Mouse (Mus musculus): ENCODE measurements around the gene Pde4c. TPM values are rescaled to one million over a fixed set of nuclear protein-coding genes. Genes with fewer than 3 reads are reported as not detected.
A peak's percentile ranks its signal among the peaks of the same experiment; 100 is the strongest.

Pde4c gene
- total and polyA plus RNA-seq, 3 experiments, result 2.3 to 6.5 (median 4.7) TPM

GRCm38 (mm10) chr8:70697366-70698250 lies 25.9 kb upstream of the Pde4c start:
- peak overlapping the region; percentile 77 for H3K9ac ChIP-seq (ENCODE audit: insufficient read depth, low read depth)
- H3K36me3 ChIP-seq (replicated peaks in 1 of 2; ENCODE audit: control insufficient read depth in 1 of 2, insufficient read depth in 1 of 2, low read length in 1 of 2), result peaks cover 0 to 18% of the 10 kb centered on the region in 2 experiments
- peaks cover 20 to 57% of the 10 kb centered on the region in 2 experiments for H3K4me1 ChIP-seq (ENCODE audit: control insufficient read depth in 1 of 2, insufficient read depth in 2 of 2)
- H3K79me2 ChIP-seq (replicated peaks; ENCODE audit: control insufficient read depth, extremely low read depth, insufficient read depth, poor library complexity, severe bottlenecking), result peaks cover 23% of the 10 kb centered on the region
- peak; percentile 40 for DNase-seq (ENCODE audit: extremely low read depth)
- H3K4me3 ChIP-seq (replicated peaks in 1 of 3; ENCODE audit: low read depth in 2 of 3, low read length in 2 of 3, poor library complexity in 1 of 3), result peak overlapping the region; percentile 24 to 82 (median 36)
- in situ Hi-C loops (cut with MboI; ENCODE audit: low pct_ligation_motif_present, low pct_unique_long_range_greater_than_20kb, low sequenced_read_pairs), result no loop called here
- H3K9me3 ChIP-seq (replicated peaks; ENCODE audit: low read length), result no peaks in the 10 kb centered on the region
- H3K27ac ChIP-seq (ENCODE audit: insufficient read depth, low read depth), result peak overlapping the region; percentile 99
- TF ChIP-seq USF1 (IDR thresholded peaks at IDR 0.05; ENCODE audit: low read depth, low read length) (no peak), UBTF (IDR thresholded peaks at IDR 0.05; ENCODE audit: low read depth, low read length) (0 out of 2 replicates have a peak, but pooled peaks have one; percentile 18), NELFE (IDR thresholded peaks at IDR 0.05; ENCODE audit: low read depth, low read length) (no peak), RAD21 (IDR thresholded peaks at IDR 0.05; ENCODE audit: low read depth, low read length) (no peak), MAFK (IDR thresholded peaks at IDR 0.05; ENCODE audit: insufficient replicate concordance, low read length) (no peak), ETS1 (conservative IDR thresholded peaks at IDR 0.05; ENCODE audit: low read depth, low read length) (no peak; the same call in 1 of the 2 replicates), POLR2A (IDR thresholded peaks at IDR 0.05; ENCODE audit: low read depth, low read length) (no peak; the same call in 1 of the 2 replicates), KAT2A (IDR thresholded peaks at IDR 0.05; ENCODE audit: insufficient replicate concordance, low read length) (no peak), USF2 (conservative IDR thresholded peaks at IDR 0.05; ENCODE audit: low read depth, low read length) (no peak), JUN (IDR thresholded peaks at IDR 0.05; ENCODE audit: insufficient read depth, low read depth, low read length) (no peak), PAX5 (IDR thresholded peaks at IDR 0.05; ENCODE audit: low read length) (no peak), CHD2 (IDR thresholded peaks at IDR 0.05; ENCODE audit: low read length) (no peak), JUND (conservative IDR thresholded peaks at IDR 0.05; ENCODE audit: low read depth, low read length) (no peak; the same call in 1 of the 2 replicates), ZKSCAN1 (IDR thresholded peaks at IDR 0.05; ENCODE audit: borderline replicate concordance, low read depth, low read length) (peak; percentile 17; the same call in 1 of the 2 replicates), NRF1 (IDR thresholded peaks at IDR 0.05; ENCODE audit: low read depth, low read length) (no peak), POLR2AphosphoS2 (IDR thresholded peaks at IDR 0.05; ENCODE audit: low read depth, low read length) (peak; percentile 10; the same call in 1 of the 2 replicates), BHLHE40 (IDR thresholded peaks at IDR 0.05; ENCODE audit: low read depth, low read length) (peak; percentile 70), E2F4 (IDR thresholded peaks at IDR 0.05; ENCODE audit: insufficient replicate concordance, low read depth, low read length) (no peak), RCOR1 (conservative IDR thresholded peaks at IDR 0.05; ENCODE audit: low read depth, low read length) (no peak), CHD1 (IDR thresholded peaks at IDR 0.05; ENCODE audit: low read depth, low read length) (0 out of 2 replicates have a peak, but pooled peaks have one; percentile 91), MAZ (IDR thresholded peaks at IDR 0.05; ENCODE audit: low read depth, low read length) (no peak), ZMIZ1 (IDR thresholded peaks at IDR 0.05; ENCODE audit: low read depth, low read length) (peak; percentile 20; the same call in 1 of the 2 replicates), TBP (conservative IDR thresholded peaks at IDR 0.05; ENCODE audit: low read depth, low read length) (0 out of 2 replicates have a peak, but pooled peaks have one; percentile 9), MYC (IDR thresholded peaks at IDR 0.05; ENCODE audit: low read depth, low read length) (no peak; the same call in 1 of the 2 replicates), IRF4 (IDR thresholded peaks at IDR 0.05; ENCODE audit: low read depth, low read length) (no peak; the same call in 1 of the 2 replicates), CTCF (conservative IDR thresholded peaks at IDR 0.05 in 1 of 2, IDR thresholded peaks at IDR 0.05 in 1 of 2; ENCODE audit: low read depth in 2 of 2, low read length in 2 of 2) (no peak), ZC3H11A (IDR thresholded peaks at IDR 0.05; ENCODE audit: low read depth, low read length) (no peak), GABPA (IDR thresholded peaks at IDR 0.05; ENCODE audit: insufficient replicate concordance, low read depth, low read length) (no peak), MAX (IDR thresholded peaks at IDR 0.05; ENCODE audit: low read length) (no peak), ZNF384 (IDR thresholded peaks at IDR 0.05; ENCODE audit: low read depth, low read length) (no peak; the same call in 1 of the 2 replicates), TCF12 (IDR thresholded peaks at IDR 0.05; ENCODE audit: low read depth, low read length) (peak; percentile 45; the same call in 1 of the 2 replicates), SIN3A (IDR thresholded peaks at IDR 0.05; ENCODE audit: low read length) (peak; percentile 27; the same call in 1 of the 2 replicates), MXI1 (IDR thresholded peaks at IDR 0.05; ENCODE audit: low read depth, low read length) (no peak; the same call in 1 of the 2 replicates), HCFC1 (IDR thresholded peaks at IDR 0.05; ENCODE audit: low read depth, low read length) (no peak)
- H3K27me3 ChIP-seq (replicated peaks), result no peaks in the 10 kb centered on the region
- dilution Hi-C loops (cut with MboI; ENCODE audit: extremely low pct_ligation_motif_present, extremely low pct_unique_long_range_greater_than_20kb, low sequenced_read_pairs), result no loop called here
- H3K4me2 ChIP-seq (ENCODE audit: insufficient read depth, low read depth, poor library complexity, severe bottlenecking), result peak overlapping the region; percentile 79

All from CH12.LX (cell line).